Comparison of ENCODE assay signal across 11 mouse cellular contexts in genomic region chr4:137667747-137668146, GRCm38 (mm10). TPM values are rescaled to one million over a fixed set of nuclear protein-coding genes. Genes with fewer than 3 reads are reported as not detected.
DNase-seq lines count a peak whose midpoint lies in the region; ATAC-seq and TF ChIP-seq lines count a peak whose summit lies in the region.
"Had no signal": no experiment of that assay in that cellular context is flagged by ENCODE, and none has a peak within 500 bp of the region (broad histone marks: within the 10 kb centered on the region; RNA-seq: fewer than 3 reads in every experiment).

No protein-coding gene starts in this region.

- no peak for TF ChIP-seq CTCF in olfactory bulb, adult 2 months (IDR thresholded peaks at IDR 0.05; ENCODE audit: insufficient read depth, low read depth, low read length)

- no peak overlapping the region for H3K27ac ChIP-seq in kidney, embryonic 16.5 days (ENCODE audit: low read length)
- H3K27ac ChIP-seq in hindbrain, embryonic 12.5 days = peak overlapping the region; percentile 53; the same call in 1 of the 2 replicates
- H3K27ac ChIP-seq in olfactory bulb, adult 2 months (ENCODE audit: insufficient read depth, low read depth, low read length) = peak overlapping the region; percentile 17; the same call in 1 of the 2 replicates
- H3K27ac ChIP-seq in limb, embryonic 10.5 days = no peak overlapping the region
- H3K27ac ChIP-seq: heart, embryonic 13.5 days; limb, embryonic 12.5 days; macrophage had no signal

- H3K4me1 ChIP-seq in kidney, embryonic 16.5 days (ENCODE audit: insufficient read depth, low read length) = peaks cover 11% of the 10 kb centered on the region
- peaks cover 32% of the 10 kb centered on the region for H3K4me1 ChIP-seq in hindbrain, embryonic 12.5 days
- peaks cover 34% of the 10 kb centered on the region for H3K4me1 ChIP-seq in olfactory bulb, adult 2 months (ENCODE audit: control insufficient read depth, insufficient read depth, low read length)
- H3K4me1 ChIP-seq in limb, embryonic 10.5 days = peaks cover 11% of the 10 kb centered on the region

- ATAC-seq in kidney, embryonic 16.5 days (ENCODE audit: low FRiP score, low TSS enrichment) = no peak
- no peak for ATAC-seq in hindbrain, embryonic 12.5 days (ENCODE audit: low FRiP score)

- peak; percentile 58 for DNase-seq in kidney, adult 11 months
- DNase-seq in retina, postnatal 1 day = peak; percentile 74
- no peak for DNase-seq in retina, embryonic 14.5 days (ENCODE audit: low spot score)
- no peak for DNase-seq in limb, embryonic 10.5 days (ENCODE audit: low spot score)
- no peak for DNase-seq in thymus, adult 18-20 months

- H3K9me3 ChIP-seq in kidney, embryonic 16.5 days (ENCODE audit: low read length) = no peaks in the 10 kb centered on the region
- H3K9me3 ChIP-seq in hindbrain, embryonic 12.5 days (replicated peaks) = no peaks in the 10 kb centered on the region
- no peaks in the 10 kb centered on the region for H3K9me3 ChIP-seq in limb, embryonic 10.5 days (replicated peaks)
- H3K9me3 ChIP-seq: heart, embryonic 13.5 days; limb, embryonic 12.5 days had no signal

- H3K9ac ChIP-seq in kidney, embryonic 16.5 days (replicated peaks; ENCODE audit: low read length) = no peak overlapping the region
- no peak overlapping the region for H3K9ac ChIP-seq in hindbrain, embryonic 12.5 days
- H3K9ac ChIP-seq: heart, embryonic 13.5 days; limb, embryonic 12.5 days had no signal

- no peak for TF ChIP-seq POLR2A in olfactory bulb, adult 2 months (IDR thresholded peaks at IDR 0.05; ENCODE audit: insufficient read depth, low read depth, low read length)

- H3K27me3 ChIP-seq in kidney, embryonic 16.5 days (ENCODE audit: insufficient read depth, low read length) = peaks cover 24% of the 10 kb centered on the region
- H3K27me3 ChIP-seq in hindbrain, embryonic 12.5 days = peaks cover 40% of the 10 kb centered on the region
- H3K27me3 ChIP-seq in limb, embryonic 10.5 days (ENCODE audit: low read depth, poor library complexity, severe bottlenecking) = peaks cover 57% of the 10 kb centered on the region

- H3K4me2 ChIP-seq in kidney, embryonic 16.5 days (replicated peaks; ENCODE audit: low read depth, low read length) = no peak overlapping the region
- H3K4me2 ChIP-seq in hindbrain, embryonic 12.5 days (replicated peaks) = no peak overlapping the region
- H3K4me2 ChIP-seq: heart, embryonic 13.5 days; limb, embryonic 12.5 days had no signal

- H3K36me3 ChIP-seq in kidney, embryonic 16.5 days (ENCODE audit: insufficient read depth, low read length) = no peaks in the 10 kb centered on the region
- H3K36me3 ChIP-seq in hindbrain, embryonic 12.5 days = no peaks in the 10 kb centered on the region
- no peaks in the 10 kb centered on the region for H3K36me3 ChIP-seq in limb, embryonic 10.5 days
- H3K36me3 ChIP-seq: heart, embryonic 13.5 days; limb, embryonic 12.5 days had no signal

- WGBS in kidney, embryonic 16.5 days = 38% methylated on average over 5 of the region's 5 CpGs
- WGBS in hindbrain, embryonic 12.5 days = 54% methylated on average over 5 of the region's 5 CpGs
- WGBS in olfactory bulb, adult 2 months = 61% methylated on average over 5 of the region's 5 CpGs
- 58% methylated on average over 5 of the region's 5 CpGs for WGBS in limb, embryonic 10.5 days

- H3K4me3 ChIP-seq in kidney, embryonic 16.5 days (ENCODE audit: low read length) = no peak overlapping the region
- no peak overlapping the region for H3K4me3 ChIP-seq in hindbrain, embryonic 12.5 days
- H3K4me3 ChIP-seq in olfactory bulb, adult 2 months (ENCODE audit: insufficient read depth, low read depth, low read length) = no peak overlapping the region
- no peak overlapping the region for H3K4me3 ChIP-seq in limb, embryonic 10.5 days
- H3K4me3 ChIP-seq: heart, embryonic 13.5 days; limb, embryonic 12.5 days had no signal

RNA-seq across cellular contexts. Expression of gene Rap1gap, which starts 3.2 kb away (rescaled TPM):
- 22.0 and 31.7 TPM in 2 replicates for polyA plus RNA-seq in kidney, embryonic 16.5 days (2015; fragmentation: Nextera tagmentation; extraction: Ambion mirVana)
- polyA plus RNA-seq in hindbrain, embryonic 12.5 days (2016; fragmentation: Nextera tagmentation; extraction: Ambion mirVana) = 17.1 and 19.8 TPM in 2 replicates
- polyA plus RNA-seq in olfactory bulb, adult 2 months (2012; ENCODE audit: insufficient read depth, insufficient read length, low replicate concordance, missing spikeins) = not detected in 2 replicates
- 2.8 and 4.2 TPM in 2 replicates for polyA plus RNA-seq in limb, embryonic 10.5 days (2016; fragmentation: Nextera tagmentation; extraction: Ambion mirVana)

Comparison
In these comparisons a context has a peak if more than half of its experiments do, and no peak if none do; other contexts are left out.
1. DNase-seq: peak in kidney, adult 11 months (single experiment) and retina, postnatal 1 day (single experiment); none in retina, embryonic 14.5 days (single experiment), limb, embryonic 10.5 days (single experiment) and thymus, adult 18-20 months (0 of 2).
2. H3K27ac ChIP-seq: peak in hindbrain, embryonic 12.5 days (single experiment) and olfactory bulb, adult 2 months (single experiment); none in kidney, embryonic 16.5 days (single experiment) and limb, embryonic 10.5 days (single experiment).